Mouse (Mus musculus) liver, embryonic 14.5 days (tissue): ENCODE results near the gene Vamp2. TPM values are rescaled to one million over a fixed set of nuclear protein-coding genes. Genes with fewer than 3 reads are reported as not detected.

Source experiments
- ATAC-seq: fragments of 200-750 bp; cut with Nextera tagmentation; 2 replicates; pipeline ENCODE4 v1.8.0; 2017; ENCODE audit warnings: moderate number of reproducible peaks, mild to moderate bottlenecking, moderate library complexity; ENCODE audit not compliant: insufficient read depth
- DNase-seq, 3 experiments: peaks; one replicate each; pipeline ENCODE4 v3.0.0-alpha.2; 2012 to 2013; ENCODE audit warnings: low read depth in 3 of 3, low spot score in 3 of 3
- H3K27ac ChIP-seq: fragments of 300-500 bp; sonication (generic); 2 replicates; pipeline ENCODE4 v1.5.1; 2014; ENCODE audit warnings: moderate library complexity, mild to moderate bottlenecking, control low read depth, inconsistent platforms
- H3K27me3 ChIP-seq: fragments of 300-500 bp; sonication (generic); 2 replicates; pipeline ENCODE4 v1.6.1; 2014; ENCODE audit warnings: mild to moderate bottlenecking, low read length, moderate library complexity; ENCODE audit not compliant: control insufficient read depth, insufficient read depth
- H3K36me3 ChIP-seq: fragments of 300-500 bp; sonication (generic); replicated peaks from 2 replicates; pipeline ENCODE4 v1.6.1; 2014; ENCODE audit warnings: low read depth; ENCODE audit not compliant: control insufficient read depth, insufficient read depth
- H3K4me1 ChIP-seq, 2 experiments: fragments of 200-500 bp in 1 of 2; fragments of 300-500 bp in 1 of 2; sonication (generic) in 1 of 2; replicated peaks; 2 replicates each; pipeline ENCODE4 v1.6.1; 2012 to 2014; ENCODE audit warnings: antibody characterized with exemption in 1 of 2, inconsistent platforms in 1 of 2, low read length in 1 of 2; ENCODE audit not compliant: control insufficient read depth in 2 of 2, insufficient read depth in 2 of 2
- H3K4me2 ChIP-seq: fragments of 300-500 bp; sonication (generic); 2 replicates; pipeline ENCODE4 v1.6.1; 2014; ENCODE audit warnings: low read depth, mild to moderate bottlenecking, control low read depth, moderate library complexity
- H3K4me3 ChIP-seq, 2 experiments: fragments of 200-500 bp in 1 of 2; fragments of 300-500 bp in 1 of 2; sonication (generic) in 1 of 2; 2 replicates each; pipeline ENCODE4 v1.5.1; 2012 to 2014; ENCODE audit warnings: low read depth in 2 of 2, low read length in 2 of 2, mild to moderate bottlenecking in 2 of 2, control low read depth in 1 of 2, inconsistent platforms in 1 of 2, moderate library complexity in 1 of 2; ENCODE audit not compliant: insufficient read depth in 1 of 2
- H3K9ac ChIP-seq: fragments of 300-500 bp; sonication (generic); replicated peaks from 2 replicates; pipeline ENCODE4 v1.6.1; 2014; ENCODE audit warnings: mild to moderate bottlenecking, control low read depth, moderate library complexity
- H3K9me3 ChIP-seq: fragments of 300-500 bp; sonication (generic); 2 replicates; pipeline ENCODE4 v1.6.1; 2016; ENCODE audit warnings: low read length, mixed read lengths; ENCODE audit not compliant: control insufficient read depth
- CTCF ChIP-seq: IDR thresholded peaks from 2 replicates; pipeline ENCODE4 v1.5.1; 2016; ENCODE audit warnings: antibody characterized with exemption, low read depth, control low read depth
- EP300 ChIP-seq: IDR thresholded peaks from 2 replicates; pipeline ENCODE4 v1.6.1; 2016; ENCODE audit warnings: antibody characterized with exemption, low read depth
- WGBS: fragments of 180-500 bp; shearing (Covaris S2); extraction: QIAGEN DNeasy Blood & Tissue Kit; methylation state at CpG from one replicate; pipeline ENCODE4 v1.1.7; 2014; ENCODE audit not compliant: insufficient replicate concordance; 5-methylcytosine and 5-hydroxymethylcytosine counted together
- polyA plus RNA-seq, 2 experiments: library from polyadenylated mRNA; depleted of rRNA in 1 of 2; stranded (reverse) in 1 of 2; unstranded in 1 of 2; fragments of >200 nt; fragmentation: Nextera tagmentation in 1 of 2; extraction: Ambion mirVana in 1 of 2; gene quantifications; 2 replicates each; pipeline versions ENCODE4 v1.2.1 to v1.2.3; 2012 to 2014

The Vamp2 gene
- polyA plus RNA-seq, 2 experiments: 11.4 to 23.1 TPM

GRCm38 (mm10) chr11:69098762-69099091, 10.4 kb downstream of the Vamp2 start:
- H3K4me3 ChIP-seq: peak overlapping the region; percentile 53 to 59
- TF ChIP-seq EP300 (no peak), CTCF (no peak; the same call in 1 of the 2 replicates)
- DNase-seq (peak; percentile 91 to 95 (median 92)), ATAC-seq (peak; percentile 47)
- peak overlapping the region; percentile 93 for H3K4me2 ChIP-seq
- H3K27ac ChIP-seq: peak overlapping the region; percentile 61
- peak overlapping the region; percentile 61 for H3K9ac ChIP-seq
- H3K36me3 ChIP-seq: peaks cover under 1% of the 10 kb centered on the region
- H3K27me3 ChIP-seq: no peaks in the 10 kb centered on the region
- peaks cover 38 to 48% of the 10 kb centered on the region in 2 experiments for H3K4me1 ChIP-seq
- WGBS: 0% methylated on average over 19 of the region's 19 CpGs
- no peaks in the 10 kb centered on the region for H3K9me3 ChIP-seq

GRCm38 (mm10) chr11:69099177-69099914, 11.1 kb downstream of the Vamp2 start:
- Histone ChIP-seq H3K4me1 (peaks cover 37 to 47% of the 10 kb centered on the region in 2 experiments), H3K27ac (peak overlapping the region; percentile 61), H3K4me2 (peak overlapping the region; percentile 93), H3K27me3 (no peaks in the 10 kb centered on the region), H3K4me3 (peak overlapping the region; percentile 53 to 59), H3K9me3 (no peaks in the 10 kb centered on the region), H3K36me3 (peaks cover 5% of the 10 kb centered on the region), H3K9ac (peak overlapping the region; percentile 61)
- DNase-seq: no peak
- no peak for ATAC-seq
- WGBS: 2% methylated on average over 22 of the region's 22 CpGs
- TF ChIP-seq CTCF (no peak), EP300 (no peak)

- Histone ChIP-seq H3K9me3 (no peaks in the 10 kb centered on the region), H3K4me3 (peak overlapping the region; percentile 53 to 59), H3K9ac (peak overlapping the region; percentile 43), H3K27me3 (no peaks in the 10 kb centered on the region), H3K4me2 (peak overlapping the region; percentile 93), H3K27ac (peak overlapping the region; percentile 61; the same call in 1 of the 2 replicates), H3K4me1 (peaks cover 34 to 44% of the 10 kb centered on the region in 2 experiments), H3K36me3 (peaks cover 5% of the 10 kb centered on the region)
- under 1% methylated on average over 23 of the region's 23 CpGs for WGBS
- ATAC-seq (peak; percentile 9), DNase-seq (peak; percentile 65 to 78 (median 72))
- TF ChIP-seq CTCF: peak; percentile 28; the same call in 1 of the 2 replicates
- TF ChIP-seq EP300: no peak
Observed at GRCm38 (mm10) chr11:69099915-69100345, 11.6 kb downstream of the Vamp2 start.

DNA sequence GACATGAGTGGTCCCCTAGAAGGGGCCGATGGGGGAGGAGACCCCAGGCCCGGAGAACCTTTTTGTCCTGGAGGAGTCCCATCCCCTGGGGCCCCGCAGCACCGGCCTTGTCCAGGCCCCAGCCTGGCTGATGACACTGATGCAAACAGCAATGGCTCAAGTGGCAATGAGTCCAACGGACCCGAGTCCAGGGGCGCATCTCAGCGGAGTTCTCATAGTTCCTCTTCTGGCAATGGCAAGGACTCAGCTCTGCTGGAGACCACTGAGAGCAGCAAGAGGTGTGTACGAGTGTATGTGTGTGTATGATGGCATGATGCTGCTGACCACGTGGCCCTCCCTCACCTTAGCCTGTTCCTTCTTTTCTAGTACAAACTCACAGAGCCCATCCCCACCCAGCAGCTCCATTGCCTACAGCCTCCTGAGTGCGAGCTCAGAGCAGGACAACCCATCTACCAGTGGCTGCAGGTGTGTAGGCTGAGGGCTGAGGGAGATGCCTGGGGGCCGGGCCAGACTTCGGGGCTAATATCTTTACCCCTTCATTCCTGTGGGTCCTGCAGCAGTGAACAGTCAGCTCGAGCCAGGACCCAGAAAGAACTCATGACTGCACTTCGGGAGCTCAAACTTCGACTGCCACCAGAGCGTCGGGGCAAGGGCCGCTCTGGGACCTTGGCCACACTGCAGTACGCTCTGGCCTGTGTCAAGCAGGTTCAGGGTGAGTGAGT, 12.5 kb downstream of the Vamp2 start:
- no peak overlapping the region for H3K9ac ChIP-seq
- H3K36me3 ChIP-seq: peaks cover 8% of the 10 kb centered on the region
- no peaks in the 10 kb centered on the region for H3K27me3 ChIP-seq
- WGBS: 69% methylated on average over 20 of the region's 20 CpGs
- ATAC-seq: no peak
- no peaks in the 10 kb centered on the region for H3K9me3 ChIP-seq
- TF ChIP-seq CTCF: no peak
- no peak for TF ChIP-seq EP300
- H3K27ac ChIP-seq: no peak overlapping the region
- H3K4me3 ChIP-seq: peak overlapping the region in 1 of 2 experiments; percentile 53; a peak in 1 of 4 replicates
- peaks cover 31 to 40% of the 10 kb centered on the region in 2 experiments for H3K4me1 ChIP-seq
- no peak for DNase-seq
- H3K4me2 ChIP-seq: peak overlapping the region; percentile 93
